Mouse (Mus musculus): Measurements from ENCODE around the gene LTO1. TPM values are rescaled to one million over a fixed set of nuclear protein-coding genes. Genes with fewer than 3 reads are reported as not detected.
A peak's percentile ranks its signal among the peaks of the same experiment; 100 is the strongest.
"Not testable (repeated sequence)": the region's sequence is repeated elsewhere in the genome, so short reads cannot be mapped to it uniquely, and the experiment has no call there.

Gene LTO1
- polyA plus RNA-seq, 1 experiment, result 21.5 TPM

- H3K4me1 ChIP-seq (ENCODE audit: control insufficient read depth, insufficient read depth, low read length), result peaks cover 2% of the 10 kb centered on the region
- no peak overlapping the region for H3K4me3 ChIP-seq (ENCODE audit: low read depth, low read length)
- peaks cover 12% of the 10 kb centered on the region; the same call in 1 of the 2 replicates for H3K27me3 ChIP-seq (ENCODE audit: control insufficient read depth, insufficient read depth, low read length, poor library complexity, severe bottlenecking)
- H3K9me3 ChIP-seq (replicated peaks; ENCODE audit: control insufficient read depth, insufficient read depth, low read length, poor library complexity, severe bottlenecking), result no peaks in the 10 kb centered on the region
- no peak overlapping the region for H3K27ac ChIP-seq (ENCODE audit: insufficient read depth, low read length)
- no peaks in the 10 kb centered on the region for H3K36me3 ChIP-seq (ENCODE audit: control insufficient read depth, insufficient read depth, low read length, poor library complexity, severe bottlenecking)
- TF ChIP-seq EP300 (IDR thresholded peaks at IDR 0.05; ENCODE audit: insufficient read depth, low read depth, low read length) (peak; percentile 62; the same call in 1 of the 2 replicates), POLR2A (IDR thresholded peaks at IDR 0.05; ENCODE audit: insufficient read depth, low read length) (no peak)
- H3K9ac ChIP-seq (ENCODE audit: low read depth, poor library complexity, severe bottlenecking), result no peak overlapping the region
These were observed 16.4 kb upstream of the LTO1 start for GRCm38 (mm10) chr7:144898506-144898905.

DNA sequence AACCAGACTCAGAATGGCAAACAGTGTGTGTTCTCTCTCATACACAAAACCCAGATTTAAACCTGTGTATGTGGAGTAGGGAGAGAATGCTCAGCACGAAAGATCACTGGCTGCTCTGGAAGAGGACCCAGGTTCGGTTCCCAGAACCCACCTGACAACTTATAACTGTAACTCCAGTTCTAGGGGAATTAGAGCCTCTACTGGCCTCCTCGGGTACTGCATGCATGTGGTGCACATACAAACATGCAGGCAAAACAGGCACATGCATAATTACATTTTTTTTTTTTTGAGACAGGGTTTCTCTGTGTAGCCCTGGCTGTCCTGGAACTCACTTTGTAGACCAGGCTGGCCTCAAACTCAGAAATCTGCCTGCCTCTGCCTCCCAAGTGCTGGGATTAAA is 9.4 kb upstream of the LTO1 start:
- not testable (repeated sequence) for H3K9ac ChIP-seq (ENCODE audit: low read depth, poor library complexity, severe bottlenecking); H3K4me1 ChIP-seq (ENCODE audit: control insufficient read depth, insufficient read depth, low read length); H3K4me3 ChIP-seq (ENCODE audit: low read depth, low read length); H3K9me3 ChIP-seq (replicated peaks; ENCODE audit: control insufficient read depth, insufficient read depth, low read length, poor library complexity, severe bottlenecking); H3K27me3 ChIP-seq (ENCODE audit: control insufficient read depth, insufficient read depth, low read length, poor library complexity, severe bottlenecking); H3K36me3 ChIP-seq (ENCODE audit: control insufficient read depth, insufficient read depth, low read length, poor library complexity, severe bottlenecking); H3K27ac ChIP-seq (ENCODE audit: insufficient read depth, low read length)

- Histone ChIP-seq H3K27ac (ENCODE audit: insufficient read depth, low read length) (no peak overlapping the region), H3K4me1 (ENCODE audit: control insufficient read depth, insufficient read depth, low read length) (peaks cover 3% of the 10 kb centered on the region), H3K4me3 (ENCODE audit: low read depth, low read length) (no peak overlapping the region), H3K9ac (ENCODE audit: low read depth, poor library complexity, severe bottlenecking) (no peak overlapping the region), H3K9me3 (replicated peaks; ENCODE audit: control insufficient read depth, insufficient read depth, low read length, poor library complexity, severe bottlenecking) (no peaks in the 10 kb centered on the region), H3K36me3 (ENCODE audit: control insufficient read depth, insufficient read depth, low read length, poor library complexity, severe bottlenecking) (no peaks in the 10 kb centered on the region), H3K27me3 (ENCODE audit: control insufficient read depth, insufficient read depth, low read length, poor library complexity, severe bottlenecking) (no peaks in the 10 kb centered on the region)
- TF ChIP-seq EP300 (IDR thresholded peaks at IDR 0.05; ENCODE audit: insufficient read depth, low read depth, low read length) (no peak), CTCF (IDR thresholded peaks at IDR 0.05; ENCODE audit: low read depth, low read length) (peak; percentile 79)
These were observed 8.0 kb upstream of the LTO1 start for GRCm38 (mm10) chr7:144906708-144907397.

- TF ChIP-seq EP300 (IDR thresholded peaks at IDR 0.05; ENCODE audit: insufficient read depth, low read depth, low read length) (no peak), POLR2A (IDR thresholded peaks at IDR 0.05; ENCODE audit: insufficient read depth, low read length) (no peak), CTCF (IDR thresholded peaks at IDR 0.05; ENCODE audit: low read depth, low read length) (peak; percentile 19)
- Histone ChIP-seq H3K27me3 (ENCODE audit: control insufficient read depth, insufficient read depth, low read length, poor library complexity, severe bottlenecking) (no peaks in the 10 kb centered on the region), H3K36me3 (ENCODE audit: control insufficient read depth, insufficient read depth, low read length, poor library complexity, severe bottlenecking) (no peaks in the 10 kb centered on the region), H3K27ac (ENCODE audit: insufficient read depth, low read length) (no peak overlapping the region), H3K4me1 (ENCODE audit: control insufficient read depth, insufficient read depth, low read length) (peaks cover 3% of the 10 kb centered on the region), H3K4me3 (ENCODE audit: low read depth, low read length) (no peak overlapping the region), H3K9ac (ENCODE audit: low read depth, poor library complexity, severe bottlenecking) (no peak overlapping the region), H3K9me3 (replicated peaks; ENCODE audit: control insufficient read depth, insufficient read depth, low read length, poor library complexity, severe bottlenecking) (no peaks in the 10 kb centered on the region)
These were observed 7.1 kb upstream of the LTO1 start for GRCm38 (mm10) chr7:144907793-144908192.

DNA sequence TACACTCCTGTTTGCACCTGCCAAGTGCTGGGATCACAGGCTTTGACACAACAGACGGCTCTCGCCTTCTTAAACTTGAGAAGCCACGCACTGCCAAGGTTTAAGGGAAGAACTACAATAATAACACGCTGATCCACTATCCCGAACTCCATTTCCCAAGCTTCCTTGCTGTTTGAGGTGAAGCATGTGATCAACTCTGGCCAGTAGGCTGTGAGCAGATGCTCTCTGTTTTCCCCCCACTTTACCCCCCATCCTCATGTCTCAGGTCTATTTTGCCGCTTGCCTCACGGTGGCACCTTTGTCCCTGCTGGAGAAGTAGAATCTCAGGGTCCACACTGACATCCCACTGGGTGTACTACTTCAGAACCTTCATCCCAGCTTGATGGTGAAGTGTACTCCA is 6.2 kb upstream of the LTO1 start:
- no peaks in the 10 kb centered on the region for H3K9me3 ChIP-seq (replicated peaks; ENCODE audit: control insufficient read depth, insufficient read depth, low read length, poor library complexity, severe bottlenecking)
- peaks cover 3% of the 10 kb centered on the region for H3K4me1 ChIP-seq (ENCODE audit: control insufficient read depth, insufficient read depth, low read length)
- no peaks in the 10 kb centered on the region for H3K36me3 ChIP-seq (ENCODE audit: control insufficient read depth, insufficient read depth, low read length, poor library complexity, severe bottlenecking)
- no peak overlapping the region for H3K27ac ChIP-seq (ENCODE audit: insufficient read depth, low read length)
- peak overlapping the region; percentile 57 for H3K4me3 ChIP-seq (ENCODE audit: low read depth, low read length)
- no peak for TF ChIP-seq EP300 (IDR thresholded peaks at IDR 0.05; ENCODE audit: insufficient read depth, low read depth, low read length)
- peak; percentile 21 for TF ChIP-seq CTCF (IDR thresholded peaks at IDR 0.05; ENCODE audit: low read depth, low read length)
- H3K9ac ChIP-seq (ENCODE audit: low read depth, poor library complexity, severe bottlenecking), result no peak overlapping the region
- no peaks in the 10 kb centered on the region for H3K27me3 ChIP-seq (ENCODE audit: control insufficient read depth, insufficient read depth, low read length, poor library complexity, severe bottlenecking)

DNA sequence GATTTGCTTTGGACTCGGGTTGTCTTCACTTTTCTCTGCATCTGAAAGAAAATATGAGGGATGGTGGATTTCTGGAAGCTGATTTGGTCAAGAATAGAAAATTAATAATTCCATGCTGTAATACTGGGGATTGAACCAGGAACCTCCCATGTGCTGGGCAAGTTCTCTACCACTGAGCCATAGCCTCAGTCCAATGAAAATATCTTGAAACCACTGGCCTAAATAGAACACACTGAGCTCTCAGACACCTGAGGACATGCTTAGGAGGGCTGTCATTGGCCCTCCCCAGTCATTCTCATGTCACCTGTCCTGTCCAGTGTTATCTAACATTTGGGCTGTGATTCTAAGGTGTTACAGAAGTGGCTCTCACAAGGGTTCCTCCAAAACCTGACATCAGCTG is 3.8 kb upstream of the LTO1 start:
- no peak overlapping the region for H3K4me3 ChIP-seq (ENCODE audit: low read depth, low read length)
- H3K9ac ChIP-seq (ENCODE audit: low read depth, poor library complexity, severe bottlenecking), result no peak overlapping the region
- no peaks in the 10 kb centered on the region for H3K9me3 ChIP-seq (replicated peaks; ENCODE audit: control insufficient read depth, insufficient read depth, low read length, poor library complexity, severe bottlenecking)
- TF ChIP-seq CTCF (IDR thresholded peaks at IDR 0.05; ENCODE audit: low read depth, low read length), result no peak
- TF ChIP-seq EP300 (IDR thresholded peaks at IDR 0.05; ENCODE audit: insufficient read depth, low read depth, low read length), result no peak
- TF ChIP-seq POLR2A (IDR thresholded peaks at IDR 0.05; ENCODE audit: insufficient read depth, low read length), result no peak
- H3K27me3 ChIP-seq (ENCODE audit: control insufficient read depth, insufficient read depth, low read length, poor library complexity, severe bottlenecking), result no peaks in the 10 kb centered on the region
- peaks cover 3% of the 10 kb centered on the region for H3K4me1 ChIP-seq (ENCODE audit: control insufficient read depth, insufficient read depth, low read length)
- H3K36me3 ChIP-seq (ENCODE audit: control insufficient read depth, insufficient read depth, low read length, poor library complexity, severe bottlenecking), result no peaks in the 10 kb centered on the region
- no peak overlapping the region for H3K27ac ChIP-seq (ENCODE audit: insufficient read depth, low read length)
